Mouse (Mus musculus): ENCODE data around the gene Zfp46. TPM values are rescaled to one million over a fixed set of nuclear protein-coding genes. Genes with fewer than 3 reads are reported as not detected.

The Zfp46 gene
- polyA plus RNA-seq, 1 experiment from 2014 or later = 24.2 TPM

DNA sequence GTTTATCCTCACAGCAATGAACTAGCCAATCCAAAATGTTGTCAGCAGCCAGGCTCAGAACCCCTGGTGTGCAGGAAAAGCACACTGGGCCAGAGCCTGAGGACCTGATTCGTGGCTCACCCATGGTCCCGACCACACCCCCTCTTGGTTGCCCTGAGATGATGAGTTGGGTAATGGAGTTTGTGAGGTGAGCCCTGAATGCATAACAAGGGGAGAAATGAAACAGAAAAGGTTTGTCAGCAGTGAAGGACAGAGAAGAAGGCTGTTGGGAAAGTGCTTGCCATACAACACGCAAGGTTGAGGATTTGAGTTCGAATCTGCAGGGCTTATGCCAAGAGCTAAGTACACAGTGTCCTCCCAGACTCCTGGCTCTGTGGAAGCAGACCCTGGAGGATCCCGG, 38.8 kb upstream of the Zfp46 start:
- no peak overlapping the region for H3K4me3 ChIP-seq (ENCODE audit: low read depth, low read length)
- DNase-seq (ENCODE audit: low spot score) = no peak
- WGBS = 38% methylated on average over 5 of the region's 5 CpGs
- peaks cover 56% of the 10 kb centered on the region for H3K27me3 ChIP-seq (replicated peaks; ENCODE audit: control insufficient read depth, insufficient read depth, low read length)
- no peak overlapping the region for H3K4me2 ChIP-seq (ENCODE audit: low read depth, low read length)
- H3K36me3 ChIP-seq (ENCODE audit: control insufficient read depth, insufficient read depth, low read length) = peaks cover 34% of the 10 kb centered on the region
- H3K9me3 ChIP-seq (ENCODE audit: control insufficient read depth, low read length) = no peaks in the 10 kb centered on the region
- ATAC-seq (ENCODE audit: low read depth) = no peak
- H3K27ac ChIP-seq (replicated peaks; ENCODE audit: low read depth, low read length) = no peak overlapping the region
- peaks cover 33% of the 10 kb centered on the region for H3K4me1 ChIP-seq (ENCODE audit: control insufficient read depth, insufficient read depth, low read length)
- H3K9ac ChIP-seq (ENCODE audit: low read depth, low read length) = no peak overlapping the region

DNA sequence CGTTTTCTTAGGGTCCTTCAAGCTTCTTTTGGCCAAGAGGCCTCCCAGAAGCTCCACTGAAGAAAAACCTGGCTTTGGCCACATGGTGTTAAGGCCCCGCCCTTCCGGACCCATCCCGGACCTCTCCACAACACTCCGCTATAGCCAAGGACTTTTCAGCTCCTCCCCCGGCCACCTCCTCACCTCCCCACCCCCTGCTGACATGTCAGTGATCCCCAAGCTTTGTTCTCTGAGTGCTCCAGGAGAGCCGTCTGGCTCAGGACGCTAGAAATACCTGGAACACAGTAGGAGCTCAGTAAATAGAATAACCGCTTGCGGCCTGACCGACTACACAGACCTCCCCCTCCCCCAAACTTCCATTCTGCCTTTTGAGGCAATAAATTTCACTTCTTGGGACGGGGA, 37.9 kb upstream of the Zfp46 start:
- 0 out of 2 replicates have a peak overlapping the region, but pooled peaks have one; percentile 8 for H3K9ac ChIP-seq (ENCODE audit: low read depth, low read length)
- H3K4me1 ChIP-seq (ENCODE audit: control insufficient read depth, insufficient read depth, low read length) = peaks cover 33% of the 10 kb centered on the region
- H3K27me3 ChIP-seq (replicated peaks; ENCODE audit: control insufficient read depth, insufficient read depth, low read length) = peaks cover 57% of the 10 kb centered on the region
- ATAC-seq (ENCODE audit: low read depth) (peak; percentile 13; the same call in 1 of the 2 replicates), DNase-seq (ENCODE audit: low spot score) (no peak)
- WGBS = 3% methylated on average over 12 of the region's 12 CpGs
- peak overlapping the region; percentile 99 for H3K4me2 ChIP-seq (ENCODE audit: low read depth, low read length)
- peaks cover 26% of the 10 kb centered on the region for H3K36me3 ChIP-seq (ENCODE audit: control insufficient read depth, insufficient read depth, low read length)
- H3K4me3 ChIP-seq (ENCODE audit: low read depth, low read length) = peak overlapping the region; percentile 55; the same call in 1 of the 2 replicates
- no peak overlapping the region for H3K27ac ChIP-seq (replicated peaks; ENCODE audit: low read depth, low read length)
- H3K9me3 ChIP-seq (ENCODE audit: control insufficient read depth, low read length) = no peaks in the 10 kb centered on the region

- H3K4me3 ChIP-seq (ENCODE audit: low read depth, low read length) = peak overlapping the region; percentile 55
- H3K27me3 ChIP-seq (replicated peaks; ENCODE audit: control insufficient read depth, insufficient read depth, low read length) = peaks cover 63% of the 10 kb centered on the region
- peak; percentile 4; the same call in 1 of the 2 replicates for ATAC-seq (ENCODE audit: low read depth)
- WGBS = 2% methylated on average over 14 of the region's 14 CpGs
- H3K9me3 ChIP-seq (ENCODE audit: control insufficient read depth, low read length) = no peaks in the 10 kb centered on the region
- no peak for DNase-seq (ENCODE audit: low spot score)
- peak overlapping the region; percentile 99 for H3K4me2 ChIP-seq (ENCODE audit: low read depth, low read length)
- H3K4me1 ChIP-seq (ENCODE audit: control insufficient read depth, insufficient read depth, low read length) = peaks cover 33% of the 10 kb centered on the region
- H3K9ac ChIP-seq (ENCODE audit: low read depth, low read length) = peak overlapping the region; percentile 62; the same call in 1 of the 2 replicates
- H3K36me3 ChIP-seq (ENCODE audit: control insufficient read depth, insufficient read depth, low read length) = peaks cover 23% of the 10 kb centered on the region
- no peak overlapping the region for H3K27ac ChIP-seq (replicated peaks; ENCODE audit: low read depth, low read length)
Observed at GRCm38 (mm10) chr4:136247386-136247728, 37.1 kb upstream of the Zfp46 start.

DNA sequence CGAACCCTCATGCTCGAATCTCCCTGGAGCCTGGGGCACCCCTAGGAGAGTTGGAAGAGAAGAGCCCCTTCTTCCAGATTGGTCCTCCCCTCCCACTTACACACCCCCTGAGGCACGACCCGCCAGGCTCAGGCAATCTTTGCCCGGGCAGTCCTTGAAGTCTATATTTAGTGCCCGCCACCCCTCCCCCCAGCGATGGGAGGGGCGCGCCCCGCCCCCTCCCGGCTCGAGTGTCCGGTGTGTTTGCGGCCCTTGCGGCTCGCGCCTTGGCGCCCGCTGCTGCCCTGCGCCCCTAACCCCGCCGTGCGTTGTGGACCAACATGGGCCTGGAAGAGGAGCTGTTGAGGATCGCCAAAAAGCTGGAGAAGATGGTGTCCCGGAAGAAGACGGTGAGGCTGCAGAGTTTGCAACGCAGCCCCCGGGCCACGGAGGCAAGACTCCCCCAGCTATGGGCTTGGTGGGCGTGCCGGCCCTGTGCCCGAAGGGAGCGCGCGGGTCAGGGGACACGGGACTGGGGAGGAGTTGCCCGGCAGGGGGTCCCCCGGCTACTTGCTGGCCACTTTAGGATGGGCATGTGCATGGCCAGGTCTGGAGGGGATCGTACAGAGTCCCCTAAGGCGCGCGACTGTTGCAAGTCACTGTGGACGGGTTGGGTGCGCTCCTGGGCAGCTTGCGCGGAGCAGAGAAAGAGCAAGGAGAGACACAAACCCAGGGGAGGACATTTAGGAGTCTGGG, 36.6 kb upstream of the Zfp46 start, which contains the start of gene Tcea3:
TSS of gene Tcea3 (plus strand) at position 1 of the 735 bp plus-strand sequence.
- 0% methylated on average over 33 of the region's 46 CpGs for WGBS
- Histone ChIP-seq H3K9me3 (ENCODE audit: control insufficient read depth, low read length) (no peaks in the 10 kb centered on the region), H3K9ac (ENCODE audit: low read depth, low read length) (peak within 1 kb of the TSS; percentile 62), H3K27me3 (replicated peaks; ENCODE audit: control insufficient read depth, insufficient read depth, low read length) (peaks cover 63% of the 10 kb centered on the region), H3K4me3 (ENCODE audit: low read depth, low read length) (peak within 1 kb of the TSS; percentile 55), H3K4me1 (ENCODE audit: control insufficient read depth, insufficient read depth, low read length) (peaks cover 33% of the 10 kb centered on the region), H3K4me2 (ENCODE audit: low read depth, low read length) (peak within 1 kb of the TSS; percentile 99), H3K27ac (replicated peaks; ENCODE audit: low read depth, low read length) (no peak within 1 kb of the TSS), H3K36me3 (ENCODE audit: control insufficient read depth, insufficient read depth, low read length) (peaks cover 19% of the 10 kb centered on the region)
- ATAC-seq (ENCODE audit: low read depth) (peak; percentile 27), DNase-seq (ENCODE audit: low spot score) (peak; percentile 56)

- H3K4me3 ChIP-seq (ENCODE audit: low read depth, low read length) = peak overlapping the region; percentile 55
- peak; percentile 19 for ATAC-seq (ENCODE audit: low read depth)
- H3K9ac ChIP-seq (ENCODE audit: low read depth, low read length) = peak overlapping the region; percentile 62
- peaks cover 63% of the 10 kb centered on the region for H3K27me3 ChIP-seq (replicated peaks; ENCODE audit: control insufficient read depth, insufficient read depth, low read length)
- no peaks in the 10 kb centered on the region for H3K9me3 ChIP-seq (ENCODE audit: control insufficient read depth, low read length)
- DNase-seq (ENCODE audit: low spot score) = peak; percentile 56
- H3K4me1 ChIP-seq (ENCODE audit: control insufficient read depth, insufficient read depth, low read length) = peaks cover 33% of the 10 kb centered on the region
- WGBS = 1% methylated on average over 35 of the region's 37 CpGs
- peaks cover 12% of the 10 kb centered on the region for H3K36me3 ChIP-seq (ENCODE audit: control insufficient read depth, insufficient read depth, low read length)
- H3K27ac ChIP-seq (replicated peaks; ENCODE audit: low read depth, low read length) = no peak overlapping the region
- peak overlapping the region; percentile 99 for H3K4me2 ChIP-seq (ENCODE audit: low read depth, low read length)
Observed at GRCm38 (mm10) chr4:136248464-136249331, 35.8 kb upstream of the Zfp46 start.

- Histone ChIP-seq H3K27me3 (replicated peaks; ENCODE audit: control insufficient read depth, insufficient read depth, low read length) (peaks cover 63% of the 10 kb centered on the region), H3K4me2 (ENCODE audit: low read depth, low read length) (peak overlapping the region; percentile 99), H3K4me1 (ENCODE audit: control insufficient read depth, insufficient read depth, low read length) (peaks cover 33% of the 10 kb centered on the region), H3K4me3 (ENCODE audit: low read depth, low read length) (peak overlapping the region; percentile 55), H3K27ac (replicated peaks; ENCODE audit: low read depth, low read length) (no peak overlapping the region), H3K36me3 (ENCODE audit: control insufficient read depth, insufficient read depth, low read length) (peaks cover 6% of the 10 kb centered on the region), H3K9me3 (ENCODE audit: control insufficient read depth, low read length) (no peaks in the 10 kb centered on the region), H3K9ac (ENCODE audit: low read depth, low read length) (peak overlapping the region; percentile 32; the same call in 1 of the 2 replicates)
- ATAC-seq (ENCODE audit: low read depth) (no peak), DNase-seq (ENCODE audit: low spot score) (no peak)
- 9% methylated on average over 11 of the region's 11 CpGs for WGBS
Observed at GRCm38 (mm10) chr4:136249332-136249647, 35.2 kb upstream of the Zfp46 start.

- H3K27me3 ChIP-seq (replicated peaks; ENCODE audit: control insufficient read depth, insufficient read depth, low read length) = peaks cover 63% of the 10 kb centered on the region
- 39% methylated on average over 9 of the region's 9 CpGs for WGBS
Observed at GRCm38 (mm10) chr4:136249780-136250179, 34.7 kb upstream of the Zfp46 start.

GRCm38 (mm10) chr4:136255919-136256318, 28.6 kb upstream of the Zfp46 start:
- no peak overlapping the region for H3K27ac ChIP-seq (replicated peaks; ENCODE audit: low read depth, low read length)
- H3K36me3 ChIP-seq (ENCODE audit: control insufficient read depth, insufficient read depth, low read length) = no peaks in the 10 kb centered on the region
- H3K27me3 ChIP-seq (replicated peaks; ENCODE audit: control insufficient read depth, insufficient read depth, low read length) = 0 out of 2 replicates have a peak, but pooled peaks cover 7% of the 10 kb centered on the region
- no peak overlapping the region for H3K4me2 ChIP-seq (ENCODE audit: low read depth, low read length)
- 66% methylated on average over 6 of the region's 6 CpGs for WGBS
- DNase-seq (ENCODE audit: low spot score) (no peak), ATAC-seq (ENCODE audit: low read depth) (no peak)
- H3K9ac ChIP-seq (ENCODE audit: low read depth, low read length) = no peak overlapping the region
- no peaks in the 10 kb centered on the region for H3K9me3 ChIP-seq (ENCODE audit: control insufficient read depth, low read length)
- no peak overlapping the region for H3K4me3 ChIP-seq (ENCODE audit: low read depth, low read length)
- H3K4me1 ChIP-seq (ENCODE audit: control insufficient read depth, insufficient read depth, low read length) = no peaks in the 10 kb centered on the region

More at GRCm38 (mm10) chr4:136249780-136250179, 34.7 kb upstream of the Zfp46 start:
- peak overlapping the region; percentile 32; the same call in 1 of the 2 replicates for H3K9ac ChIP-seq (ENCODE audit: low read depth, low read length)
- H3K4me2 ChIP-seq (ENCODE audit: low read depth, low read length) = peak overlapping the region; percentile 99; the same call in 1 of the 2 replicates
- no peaks in the 10 kb centered on the region for H3K9me3 ChIP-seq (ENCODE audit: control insufficient read depth, low read length)
- H3K27ac ChIP-seq (replicated peaks; ENCODE audit: low read depth, low read length) = no peak overlapping the region
- no peak overlapping the region for H3K4me3 ChIP-seq (ENCODE audit: low read depth, low read length)
- H3K4me1 ChIP-seq (ENCODE audit: control insufficient read depth, insufficient read depth, low read length) = peaks cover 33% of the 10 kb centered on the region
- H3K36me3 ChIP-seq (ENCODE audit: control insufficient read depth, insufficient read depth, low read length) = 0 out of 2 replicates have a peak, but pooled peaks cover under 1% of the 10 kb centered on the region
- DNase-seq (ENCODE audit: low spot score) = peak; percentile 67
- ATAC-seq (ENCODE audit: low read depth) = no peak

Data from embryonic facial prominence, embryonic 14.5 days (tissue).